Mouse (Mus musculus) heart, postnatal 0 days (tissue): ENCODE measurements around the gene Gm49630. TPM values are rescaled to one million over a fixed set of nuclear protein-coding genes. Genes with fewer than 3 reads are reported as not detected.
A peak's percentile ranks its signal among the peaks of the same experiment; 100 is the strongest.
"Not testable (repeated sequence)": the region's sequence is repeated elsewhere in the genome, so short reads cannot be mapped to it uniquely, and the experiment has no call there.

Source experiments
- ATAC-seq: fragments of 200-750 bp; cut with Nextera tagmentation; 2 replicates; pipeline ENCODE4 v1.8.0; 2017; ENCODE audit warnings: low read depth, moderate number of reproducible peaks, moderate library complexity; ENCODE audit not compliant: insufficient read depth
- DNase-seq: peaks from one replicate; pipeline ENCODE4 v3.0.0-alpha.2; 2016; ENCODE audit warnings: low spot score
- H3K27ac ChIP-seq: fragments of 300-500 bp; sonication (generic); 2 replicates; pipeline ENCODE4 v1.5.1; 2014; ENCODE audit warnings: low read depth, mild to moderate bottlenecking
- H3K27me3 ChIP-seq: fragments of 300-500 bp; sonication (generic); 2 replicates; pipeline ENCODE4 v1.6.1; 2014; ENCODE audit warnings: low read length, mixed read lengths; ENCODE audit not compliant: control insufficient read depth, insufficient read depth
- H3K36me3 ChIP-seq: fragments of 300-500 bp; sonication (generic); replicated peaks from 2 replicates; pipeline ENCODE4 v1.6.1; 2014; ENCODE audit warnings: low read length, mixed read lengths; ENCODE audit not compliant: control insufficient read depth, insufficient read depth
- H3K4me1 ChIP-seq: fragments of 300-500 bp; sonication (generic); 2 replicates; pipeline ENCODE4 v1.6.1; 2014; ENCODE audit warnings: antibody characterized with exemption; ENCODE audit not compliant: control insufficient read depth, insufficient read depth
- H3K4me2 ChIP-seq: fragments of 300-500 bp; sonication (generic); 2 replicates; pipeline ENCODE4 v1.6.1; 2014; ENCODE audit warnings: low read depth, mild to moderate bottlenecking, low read length, moderate library complexity
- H3K4me3 ChIP-seq: fragments of 300-500 bp; sonication (generic); 2 replicates; pipeline ENCODE4 v1.5.1; 2014; ENCODE audit warnings: low read depth, low read length
- H3K9ac ChIP-seq: fragments of 300-500 bp; sonication (generic); replicated peaks from 2 replicates; pipeline ENCODE4 v1.6.1; 2014; ENCODE audit warnings: low read depth, low read length, mixed read lengths
- H3K9me3 ChIP-seq: fragments of 300-500 bp; sonication (generic); replicated peaks from 2 replicates; pipeline ENCODE4 v1.6.1; 2016; ENCODE audit warnings: low read length; ENCODE audit not compliant: control insufficient read depth
- CTCF ChIP-seq: IDR thresholded peaks from 2 replicates; pipeline ENCODE4 v1.5.1; 2016; ENCODE audit warnings: antibody characterized with exemption, control low read depth, low read depth
- WGBS: fragments of 180-500 bp; shearing (Covaris S2); extraction: QIAGEN DNeasy Blood & Tissue Kit; methylation state at CpG from one replicate; pipeline ENCODE4 v1.1.7; 2014; 5-methylcytosine and 5-hydroxymethylcytosine counted together
- polyA plus RNA-seq: library from polyadenylated mRNA; unstranded; fragments of >200 nt; fragmentation: Nextera tagmentation; extraction: Ambion mirVana; gene quantifications from 2 replicates; pipeline ENCODE4 v1.2.1, GENCODE M21; 2015
- total RNA-seq: library from RNA; depleted of rRNA; stranded (reverse); fragments of >200 nt; gene quantifications from 2 replicates; pipeline ENCODE4 v1.2.3, GENCODE M21; 2014; ENCODE audit warnings: low replicate concordance; rRNA removed

Gene Gm49630
- not detected in 2 replicates for total RNA-seq
- polyA plus RNA-seq: not detected in 2 replicates

DNA sequence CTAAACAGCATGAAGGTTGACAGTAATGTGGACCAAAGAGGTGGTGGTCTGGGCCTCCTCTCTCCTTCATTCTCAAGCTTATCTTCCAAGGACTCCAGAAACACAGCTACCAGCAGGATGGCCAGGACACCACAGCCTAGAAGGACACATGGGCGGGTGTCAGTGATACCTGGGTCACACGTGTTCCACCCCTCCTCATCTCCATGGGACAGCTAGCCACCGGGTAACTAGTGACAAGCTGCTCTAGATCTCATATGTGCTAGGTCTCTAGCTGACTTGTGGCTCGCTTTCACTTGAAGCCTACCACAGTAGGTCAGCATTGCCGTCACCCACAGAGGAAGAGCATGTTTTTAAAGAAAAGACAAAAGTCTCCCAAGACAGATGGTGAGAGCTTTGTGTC is at the start of gene Gm49630:
Gene Gm49630, minus strand, starts transcription at position 101 of the 400 bp plus-strand sequence.
- not testable (repeated sequence) for H3K27ac ChIP-seq, DNase-seq, ATAC-seq, H3K9ac ChIP-seq, H3K4me2 ChIP-seq, H3K27me3 ChIP-seq, H3K4me1 ChIP-seq, H3K4me3 ChIP-seq, H3K36me3 ChIP-seq, H3K9me3 ChIP-seq
- WGBS: 94% methylated on average over 2 of the region's 5 CpGs

DNA sequence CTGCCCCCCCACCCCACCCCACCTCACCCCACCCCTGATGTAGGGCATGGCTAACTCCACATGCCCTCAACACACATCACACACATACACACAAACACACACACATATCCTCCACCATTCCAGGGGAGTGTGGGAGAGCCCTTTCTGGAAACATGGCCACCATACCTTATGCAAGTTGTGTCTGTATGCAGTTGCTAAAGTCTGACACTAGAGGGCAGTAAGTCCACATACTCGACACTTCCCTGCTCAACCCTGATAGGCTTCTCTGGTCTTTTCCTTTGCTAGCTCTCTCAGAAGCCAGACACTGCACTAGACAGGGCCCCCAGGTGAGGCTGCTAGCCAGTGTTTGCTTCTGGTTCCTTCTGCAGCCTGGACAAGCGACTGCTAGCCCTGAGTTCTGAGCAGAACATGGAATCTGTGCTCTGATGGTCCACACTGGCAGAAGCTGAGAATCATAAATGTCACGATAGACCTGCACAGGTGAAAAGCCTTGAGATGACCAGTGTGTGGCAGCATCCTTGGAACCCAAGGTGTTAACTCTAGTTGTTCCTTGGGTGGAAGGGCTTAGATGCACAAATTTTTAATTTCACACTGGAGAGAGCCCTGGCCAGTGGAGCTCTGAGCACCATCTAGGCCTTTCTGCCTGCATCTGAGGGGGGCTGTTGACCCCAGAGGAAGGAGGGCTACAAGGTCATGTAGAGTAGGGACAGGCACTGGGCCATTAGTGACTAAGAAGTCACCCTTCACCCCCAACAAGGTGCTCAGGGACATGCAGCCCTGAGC is 48.6 kb upstream of the Gm49630 start:
- H3K27ac ChIP-seq, H3K4me1 ChIP-seq, H3K36me3 ChIP-seq, H3K4me3 ChIP-seq, H3K9ac ChIP-seq, H3K9me3 ChIP-seq, H3K4me2 ChIP-seq, H3K27me3 ChIP-seq: not testable (repeated sequence)
- DNase-seq (peak; percentile 23), ATAC-seq (peak; percentile 72)
- TF ChIP-seq CTCF: peak; percentile 52
- whole genome bisulfite sequencing: 0% methylated on average over 2 of the region's 3 CpGs

DNA sequence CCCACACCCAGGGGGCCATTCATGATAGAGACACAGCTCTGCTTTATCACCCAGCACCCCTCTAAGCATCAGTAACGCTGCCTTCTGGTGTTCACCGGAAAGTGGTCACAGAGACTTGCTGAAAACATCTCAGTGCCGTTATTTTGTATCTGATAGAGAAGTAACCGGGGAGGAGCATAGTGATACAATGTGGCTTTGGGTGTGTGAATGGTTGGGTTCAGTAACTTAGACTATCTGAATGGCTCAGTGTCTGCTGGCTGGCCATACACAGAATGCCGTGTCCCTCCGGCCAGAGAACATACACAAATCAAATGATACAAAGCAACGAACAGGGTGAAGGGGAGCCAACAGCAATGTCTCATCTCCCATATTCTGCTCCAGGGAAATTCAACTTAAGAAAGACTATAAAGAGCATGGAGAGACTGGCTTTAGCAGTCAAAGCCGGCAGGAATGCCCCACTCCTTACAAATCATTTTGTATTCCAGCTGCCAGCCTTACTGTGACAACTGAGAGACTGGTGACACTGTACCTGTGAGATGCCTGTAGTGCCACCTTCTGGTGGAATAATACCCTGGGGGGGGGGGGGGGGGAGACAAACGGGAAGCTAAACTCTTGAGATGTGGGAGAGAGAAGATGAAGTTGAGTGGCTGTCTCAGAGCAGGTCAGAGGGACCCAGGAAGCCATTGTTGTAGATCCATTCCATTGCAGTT is 43.0 kb upstream of the Gm49630 start:
- H3K27me3 ChIP-seq, H3K27ac ChIP-seq, DNase-seq, H3K4me3 ChIP-seq, H3K36me3 ChIP-seq, H3K9me3 ChIP-seq, H3K9ac ChIP-seq, ATAC-seq, H3K4me1 ChIP-seq, H3K4me2 ChIP-seq: not testable (repeated sequence)
- 0 out of 2 replicates have a peak, but pooled peaks have one; percentile 5 for TF ChIP-seq CTCF
- 88% methylated on average over 7 of the region's 9 CpGs for WGBS

DNA sequence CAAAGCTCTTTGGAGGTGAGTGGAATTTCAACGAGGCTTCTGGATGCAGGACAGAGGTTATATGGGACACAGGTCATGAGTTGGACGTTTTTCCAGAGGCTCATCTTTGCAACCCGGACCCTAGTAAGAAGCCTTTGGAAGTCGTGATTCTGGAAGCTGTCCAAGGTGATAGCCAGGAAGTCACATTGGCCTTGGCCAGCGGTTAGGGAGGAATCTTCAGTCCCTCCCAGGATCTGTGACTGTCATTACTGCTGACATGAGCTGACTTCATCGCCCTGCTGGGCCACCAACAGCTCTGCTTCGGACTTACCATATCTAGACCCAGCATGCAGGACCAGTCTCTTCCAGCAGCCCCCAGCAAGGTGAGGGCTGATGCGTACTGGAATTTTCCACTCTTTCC is 41.6 kb upstream of the Gm49630 start:
- not testable (repeated sequence) for H3K27ac ChIP-seq, H3K4me1 ChIP-seq, H3K4me3 ChIP-seq, H3K27me3 ChIP-seq, H3K9me3 ChIP-seq, DNase-seq, H3K9ac ChIP-seq, ATAC-seq, H3K4me2 ChIP-seq, H3K36me3 ChIP-seq
- WGBS: 45% methylated on average over 8 of the region's 8 CpGs

DNA sequence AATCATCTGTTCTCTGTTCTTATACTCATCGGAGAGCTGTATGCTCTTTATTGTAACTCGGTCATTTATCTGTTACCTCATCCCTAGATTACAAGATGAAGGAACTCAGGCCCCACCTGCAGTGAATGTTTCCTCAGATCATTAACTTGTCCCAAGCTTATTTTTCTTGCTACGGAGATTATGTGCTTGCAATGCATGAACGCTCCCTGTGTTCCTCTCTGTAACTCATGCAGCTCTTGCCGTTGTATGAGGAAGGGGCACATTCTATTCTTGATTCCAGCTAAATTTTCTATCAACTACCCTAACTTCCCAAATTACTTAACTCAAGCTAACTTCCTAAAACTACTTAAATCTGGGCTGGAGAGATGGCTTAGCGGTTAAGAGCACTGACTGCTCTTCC is 28.0 kb upstream of the Gm49630 start:
- 91% methylated on average over 6 of the region's 6 CpGs for WGBS
- H3K4me3 ChIP-seq: not testable (repeated sequence)

DNA sequence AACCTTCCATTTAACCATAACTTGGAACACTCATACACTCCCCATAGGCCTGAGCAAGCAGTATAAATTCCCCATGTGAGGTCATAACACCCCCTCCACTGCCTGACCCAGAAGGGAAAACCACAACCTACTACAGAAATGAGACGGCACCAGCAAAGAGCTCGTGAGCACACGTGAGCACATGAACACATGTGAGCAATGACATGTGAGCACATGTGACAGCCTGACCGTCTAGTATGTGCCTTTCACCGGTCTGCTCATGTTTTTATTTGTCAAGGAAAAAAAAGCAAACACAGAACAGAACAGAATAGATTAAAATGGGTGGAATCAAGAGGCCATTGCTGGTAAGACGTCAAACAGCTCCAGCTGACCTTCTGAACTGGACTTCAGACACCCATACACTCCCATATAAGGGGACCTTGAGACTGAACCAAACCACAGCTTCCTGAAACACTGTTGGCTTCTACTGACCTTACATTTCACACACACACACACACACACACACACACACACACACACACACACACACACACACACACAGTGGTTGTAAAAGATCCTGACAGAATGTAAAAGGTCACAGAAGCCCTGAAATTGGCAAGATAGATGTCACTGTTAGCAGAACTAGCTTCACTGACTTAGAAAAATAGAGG is 26.5 kb upstream of the Gm49630 start:
- H3K9me3 ChIP-seq, H3K4me2 ChIP-seq, H3K4me1 ChIP-seq, H3K36me3 ChIP-seq, H3K9ac ChIP-seq, ATAC-seq, H3K27me3 ChIP-seq, H3K4me3 ChIP-seq, DNase-seq, H3K27ac ChIP-seq: not testable (repeated sequence)
- WGBS: 74% methylated on average over 6 of the region's 6 CpGs

More for the DNA sequence above, 28.0 kb upstream of the Gm49630 start:
- not testable (repeated sequence) for H3K4me2 ChIP-seq, DNase-seq, H3K27me3 ChIP-seq, ATAC-seq, H3K4me1 ChIP-seq, H3K27ac ChIP-seq, H3K36me3 ChIP-seq, H3K9me3 ChIP-seq, H3K9ac ChIP-seq

DNA sequence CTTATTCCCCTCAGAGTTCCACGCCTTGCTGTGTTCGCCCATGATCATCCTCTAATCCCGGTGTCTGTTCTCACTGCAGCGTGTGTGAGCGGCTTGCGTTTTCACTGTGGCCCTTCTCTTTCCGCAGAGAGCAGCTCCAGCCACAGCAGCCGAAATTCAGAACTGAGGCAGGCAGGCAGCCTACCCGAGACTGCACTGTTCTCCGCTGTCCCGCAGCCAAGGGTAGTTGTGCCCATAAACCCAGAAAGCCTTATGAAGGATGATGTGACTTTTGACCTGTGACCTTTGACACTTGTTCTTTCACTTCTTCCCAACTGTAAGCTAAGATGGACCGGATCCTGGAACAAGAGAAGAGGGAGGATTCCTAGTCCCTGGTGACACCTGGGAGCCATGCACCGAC is 25.3 kb upstream of the Gm49630 start:
- H3K4me3 ChIP-seq, ATAC-seq, H3K4me1 ChIP-seq, H3K36me3 ChIP-seq, H3K27me3 ChIP-seq, H3K4me2 ChIP-seq, H3K27ac ChIP-seq, DNase-seq, H3K9ac ChIP-seq, H3K9me3 ChIP-seq: not testable (repeated sequence)
- WGBS: 79% methylated on average over 10 of the region's 13 CpGs

DNA sequence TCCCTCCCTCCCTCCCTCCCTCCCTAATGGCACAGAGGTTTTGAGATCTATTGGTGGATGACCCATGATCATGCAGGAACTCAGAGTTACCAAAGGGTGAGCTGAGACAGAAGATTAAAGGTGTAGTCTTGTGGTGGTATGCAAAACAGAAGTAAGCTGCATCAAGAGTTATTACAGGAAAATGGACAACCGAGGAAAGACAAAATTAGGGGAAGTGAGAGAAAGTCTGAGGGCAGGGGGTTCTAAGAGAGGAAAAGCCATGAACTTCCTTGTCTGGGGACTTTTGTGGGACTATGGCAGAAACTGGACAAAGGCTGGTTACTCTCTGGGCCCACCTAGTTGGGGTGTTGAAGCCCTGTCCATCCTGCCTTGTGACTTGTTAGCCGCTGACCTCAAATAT is 24.5 kb upstream of the Gm49630 start:
- WGBS: no CpG with 5 or more reads among the region's 2 CpGs
- H3K27ac ChIP-seq: not testable (repeated sequence)

More for the DNA sequence above, 24.5 kb upstream of the Gm49630 start:
- H3K9ac ChIP-seq, H3K9me3 ChIP-seq, ATAC-seq, H3K36me3 ChIP-seq, H3K4me3 ChIP-seq, H3K4me2 ChIP-seq, DNase-seq, H3K27me3 ChIP-seq, H3K4me1 ChIP-seq: not testable (repeated sequence)
